Mouse (Mus musculus) frontal cortex, postnatal 14 days (tissue): ENCODE measurements around the gene Ranbp10.
A peak's percentile ranks its signal among the peaks of the same experiment; 100 is the strongest.

Experiments
- DNase-seq, 2 experiments: peaks; one replicate each; pipeline ENCODE4 v3.0.0; 2022; ENCODE audit warnings: low spot score in 2 of 2

The Ranbp10 gene

GRCm38 (mm10) chr8:105788927-105789326, 38.2 kb downstream of the Ranbp10 start:
- DNase-seq = no peak

DNA sequence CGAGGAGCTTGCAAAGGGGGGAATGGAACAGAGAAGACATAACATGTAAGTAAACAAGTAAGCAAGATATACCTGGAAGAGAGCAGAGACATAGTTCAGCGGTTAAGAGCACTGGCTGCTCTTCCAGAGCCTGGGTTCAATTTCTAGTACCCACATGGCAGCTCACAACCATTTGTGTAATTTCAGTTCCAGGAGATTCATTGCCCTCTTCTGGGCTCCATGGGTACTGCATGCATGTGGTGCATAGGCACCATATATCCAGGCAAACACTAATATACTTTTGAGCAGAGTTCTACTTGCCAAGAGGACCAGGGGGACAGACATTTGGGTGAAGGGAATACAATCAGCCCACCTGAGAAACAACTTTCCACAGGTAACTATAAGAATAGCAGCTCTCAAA, 38.9 kb downstream of the Ranbp10 start:
- DNase-seq = no peak

DNA sequence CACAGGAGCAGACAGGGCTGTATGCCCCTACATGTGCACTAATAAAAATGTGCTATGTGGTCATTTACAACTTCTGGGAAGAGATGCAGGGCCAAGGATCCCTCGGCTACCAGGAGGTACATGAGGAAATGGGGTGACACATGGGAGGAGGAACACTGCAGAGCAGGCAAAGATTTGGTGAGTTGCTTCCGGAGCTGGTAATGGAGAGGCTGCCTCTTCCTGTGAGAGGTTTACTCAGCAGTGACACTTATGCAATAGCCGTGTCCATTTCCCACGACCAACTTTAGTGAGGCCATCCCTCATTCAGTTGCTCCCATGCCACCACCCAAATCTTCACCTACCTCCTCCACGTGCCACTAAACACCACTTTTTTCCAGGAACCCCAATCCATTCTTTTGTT, 46.9 kb downstream of the Ranbp10 start:
- DNase-seq = no peak

DNA sequence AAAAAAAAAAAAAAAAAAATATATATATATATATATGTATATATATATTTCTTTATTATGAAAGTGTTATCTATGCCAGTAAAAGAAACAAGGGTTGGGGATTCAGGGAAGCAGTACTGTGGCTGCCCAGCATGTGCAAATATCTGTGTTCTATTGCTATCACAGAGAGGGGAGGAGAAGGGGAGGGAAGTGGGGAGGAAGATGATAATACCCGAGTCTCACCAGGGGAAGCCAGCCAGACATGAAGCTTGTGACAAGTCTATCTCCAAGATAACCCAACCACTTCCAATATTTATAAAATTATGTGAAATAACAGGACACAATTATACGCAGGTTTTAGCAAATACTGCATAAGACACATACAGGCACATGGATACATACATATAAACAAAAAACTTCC, 49.3 kb downstream of the Ranbp10 start:
- DNase-seq = no peak

- no peak for DNase-seq
Observed at GRCm38 (mm10) chr8:105774498-105774897, 52.7 kb downstream of the Ranbp10 start.

GRCm38 (mm10) chr8:105773441-105773861, 53.7 kb downstream of the Ranbp10 start:
- DNase-seq = no peak

GRCm38 (mm10) chr8:105771398-105772175, 55.6 kb downstream of the Ranbp10 start:
- no peak for DNase-seq

GRCm38 (mm10) chr8:105770609-105771008, 56.5 kb downstream of the Ranbp10 start:
- no peak for DNase-seq

DNA sequence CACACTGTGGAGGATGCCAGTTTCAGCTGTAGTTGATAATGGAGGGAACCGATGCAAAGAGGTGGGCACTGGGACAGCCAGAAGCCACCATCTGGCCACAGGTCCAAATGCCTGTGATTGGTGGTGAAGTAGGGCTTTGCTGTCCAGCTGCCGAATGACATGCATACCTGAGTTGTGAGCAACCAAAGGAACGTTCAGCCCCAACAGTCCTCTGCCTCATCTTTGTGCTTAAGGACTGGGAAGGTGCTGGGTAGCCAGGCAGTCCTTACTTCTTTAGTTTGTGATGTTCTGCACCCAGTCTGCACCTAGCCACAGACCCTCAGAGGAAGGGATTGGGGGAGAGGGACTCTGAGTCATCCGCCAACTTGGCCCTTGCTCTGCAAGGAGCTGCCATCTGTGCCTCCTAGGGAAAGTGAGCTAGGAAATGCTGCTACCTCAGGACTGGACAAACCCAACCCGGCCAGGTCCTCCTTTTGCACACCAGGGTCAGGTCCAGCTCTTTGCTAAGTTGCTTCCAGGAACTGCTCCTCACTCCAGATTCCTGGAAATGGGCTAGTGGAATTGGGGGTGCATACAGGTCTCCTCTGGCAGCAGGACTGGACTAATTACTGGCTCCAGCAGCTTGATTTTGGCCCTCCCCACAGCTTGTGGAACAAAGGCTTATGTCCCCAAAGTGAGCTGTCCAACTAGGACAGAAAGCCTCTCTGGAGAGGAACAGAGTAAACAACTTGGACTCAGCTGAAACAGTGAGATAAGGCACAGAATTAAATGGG, 58.5 kb downstream of the Ranbp10 start:
- no peak for DNase-seq

DNA sequence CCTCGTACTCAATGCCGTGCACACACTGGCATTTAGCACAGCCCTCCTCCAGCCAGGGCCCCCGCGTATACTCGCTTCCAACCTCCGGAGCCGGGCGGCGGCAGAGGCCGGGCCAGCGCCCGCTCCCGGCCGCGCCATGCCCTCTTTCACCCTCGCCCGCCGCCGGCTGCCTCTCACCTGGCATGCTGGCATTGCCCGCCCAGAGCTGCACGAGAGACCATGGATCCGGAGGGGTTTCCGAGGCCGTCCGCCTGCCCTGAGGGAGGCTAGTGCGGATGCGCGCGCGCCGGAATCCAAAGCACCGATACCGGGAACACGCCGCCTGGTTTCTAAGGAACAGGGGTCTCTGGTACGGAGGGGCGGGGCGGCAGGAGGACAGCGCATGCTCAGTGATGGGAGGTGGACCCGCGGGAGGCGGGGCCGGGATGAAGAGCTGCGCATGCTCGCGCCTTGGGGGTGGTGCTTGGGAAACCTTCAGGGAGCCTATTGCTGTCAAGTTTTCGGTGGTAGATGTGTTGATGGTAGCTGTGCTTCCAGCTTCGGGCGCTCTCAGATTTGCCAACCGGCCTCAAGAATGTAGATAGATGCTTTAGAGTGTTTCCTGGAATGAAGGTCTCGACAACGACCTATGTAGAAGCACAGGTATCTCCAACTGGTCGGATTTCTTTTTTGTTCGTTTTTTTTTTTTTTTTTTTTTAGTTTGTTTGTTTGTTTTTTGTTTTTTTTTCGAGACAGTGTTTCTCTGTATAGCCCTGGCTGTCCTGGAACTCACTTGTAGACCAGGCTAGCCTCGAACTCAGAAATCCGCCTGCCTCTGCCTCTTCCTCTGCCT, 68.7 kb downstream of the Ranbp10 start, which contains the start of gene Gfod2:
Gene Gfod2 (minus strand): TSS at position 388 of the 832 bp plus-strand sequence.
- DNase-seq = peak; percentile 94 to 96

GRCm38 (mm10) chr8:105757796-105758276, 69.3 kb downstream of the Ranbp10 start:
- no peak for DNase-seq

DNA sequence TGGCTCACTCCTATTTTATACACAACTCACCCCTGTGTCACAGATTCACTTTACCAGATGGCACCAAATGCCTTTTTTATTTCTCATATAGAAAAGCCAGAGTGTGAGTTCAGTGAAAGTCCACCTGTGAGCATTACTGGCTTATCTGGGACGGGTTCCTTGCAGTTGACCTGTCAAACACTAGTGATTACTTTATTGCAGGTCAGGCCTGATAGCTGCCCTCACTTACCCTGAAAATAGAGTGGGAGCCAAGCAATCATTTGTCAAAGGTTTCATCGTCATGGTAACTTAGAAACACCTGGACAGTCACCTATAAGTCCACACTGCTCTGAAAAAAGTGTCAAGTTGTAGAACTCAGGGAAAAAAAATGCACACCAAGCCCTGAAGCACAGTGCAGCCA, 72.5 kb downstream of the Ranbp10 start:
- DNase-seq = no peak

DNA sequence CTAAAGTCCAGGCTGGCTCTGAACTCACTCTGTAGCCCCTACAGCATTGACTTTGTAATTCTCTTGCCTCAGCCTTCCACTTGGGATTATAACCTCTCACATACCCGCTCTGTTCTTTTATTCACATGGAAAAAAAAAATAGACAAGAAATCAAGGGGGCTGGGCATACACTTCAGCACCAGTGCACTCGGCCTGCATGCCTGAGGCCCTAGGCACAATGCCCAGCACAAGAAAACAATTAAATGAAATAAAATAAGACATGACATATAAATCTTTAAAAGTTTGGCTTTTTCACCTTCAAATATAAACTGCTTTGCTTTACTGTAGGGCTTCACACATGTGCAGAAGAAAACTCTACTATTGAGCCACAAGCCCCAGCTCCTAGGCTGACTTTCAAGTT, 73.2 kb downstream of the Ranbp10 start:
- DNase-seq = no peak

- peak in 1 of 2 experiments; percentile 20 for DNase-seq
Observed at GRCm38 (mm10) chr8:105750606-105751005, 76.5 kb downstream of the Ranbp10 start.

- DNase-seq = no peak
Observed at GRCm38 (mm10) chr8:105743301-105743700, 83.8 kb downstream of the Ranbp10 start.

DNA sequence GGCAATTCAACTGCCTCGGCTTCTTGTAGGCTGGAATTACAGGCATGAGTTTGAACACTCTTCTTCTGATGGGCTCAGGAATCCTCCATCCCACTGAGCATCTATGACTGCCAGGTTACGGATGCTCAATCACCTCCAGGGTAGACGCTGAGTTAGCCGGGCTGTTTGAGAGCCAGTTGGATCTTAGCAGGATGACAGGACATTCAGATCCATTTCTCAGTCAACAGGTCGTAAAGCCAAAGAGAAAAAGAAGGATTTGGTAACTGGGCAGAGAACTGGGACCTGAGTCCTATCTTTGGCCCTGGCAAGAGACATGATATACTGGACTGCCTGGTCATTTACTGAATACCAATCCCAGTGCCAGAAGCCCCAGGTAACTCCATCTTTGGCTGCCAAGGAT, 87.9 kb downstream of the Ranbp10 start:
- DNase-seq = no peak

DNA sequence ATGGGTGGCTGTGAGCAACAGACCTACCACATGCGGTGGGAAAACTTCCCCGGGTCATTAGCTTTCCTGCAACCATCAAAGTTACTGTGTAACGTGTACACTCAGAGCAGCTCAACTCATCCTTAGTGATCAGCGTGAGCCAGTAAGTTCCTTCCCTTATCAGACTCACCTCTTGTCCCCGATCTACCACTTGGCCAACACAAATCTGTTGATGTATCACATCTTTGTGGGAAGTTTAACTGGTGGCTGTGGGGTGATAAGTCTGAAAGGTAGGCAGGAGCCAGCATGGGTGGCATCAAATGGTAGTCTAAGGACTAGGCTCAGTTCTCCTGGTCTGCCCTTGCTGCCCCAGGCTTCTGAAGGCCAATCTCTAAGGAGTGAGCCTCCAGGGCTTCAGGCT, 95.0 kb downstream of the Ranbp10 start:
- no peak for DNase-seq

DNA sequence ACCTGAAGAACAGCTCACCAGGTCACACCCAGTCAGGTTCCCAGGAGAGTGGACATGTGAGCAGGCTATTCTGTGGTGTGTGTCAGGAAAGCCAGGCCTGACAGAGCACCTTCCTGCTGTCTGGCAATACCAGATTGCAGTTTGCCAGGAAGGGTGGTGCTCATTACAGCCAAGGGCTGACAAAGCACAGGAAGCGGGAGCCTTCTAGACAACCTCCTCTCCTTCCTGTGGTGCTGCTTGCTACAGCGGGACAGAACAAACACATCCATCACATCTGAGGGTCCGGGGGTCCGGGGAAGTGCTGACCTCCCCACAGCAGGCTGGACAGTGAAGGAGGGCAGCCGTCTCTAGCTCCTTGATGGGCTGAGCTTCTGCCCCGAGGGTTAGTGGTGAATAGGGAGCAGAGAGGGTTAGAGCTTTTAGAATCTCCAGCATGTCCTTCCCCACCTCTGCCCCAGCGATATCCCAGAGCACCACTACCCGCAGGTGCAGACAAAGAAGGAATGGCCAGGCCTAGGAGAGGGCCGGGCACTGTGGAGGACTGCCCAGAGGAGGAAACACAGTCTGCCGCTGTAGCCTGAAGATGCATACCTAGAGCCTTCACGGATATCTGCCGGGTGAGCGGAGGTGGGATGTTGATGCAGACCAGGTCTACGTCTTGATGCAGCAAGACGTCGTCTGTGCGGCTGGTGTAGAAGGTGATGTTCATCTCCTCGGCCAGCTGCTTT, 99.6 kb downstream of the Ranbp10 start:
- DNase-seq = no peak

- no peak for DNase-seq
Observed at GRCm38 (mm10) chr8:105725726-105726125, 101.4 kb downstream of the Ranbp10 start.

DNA sequence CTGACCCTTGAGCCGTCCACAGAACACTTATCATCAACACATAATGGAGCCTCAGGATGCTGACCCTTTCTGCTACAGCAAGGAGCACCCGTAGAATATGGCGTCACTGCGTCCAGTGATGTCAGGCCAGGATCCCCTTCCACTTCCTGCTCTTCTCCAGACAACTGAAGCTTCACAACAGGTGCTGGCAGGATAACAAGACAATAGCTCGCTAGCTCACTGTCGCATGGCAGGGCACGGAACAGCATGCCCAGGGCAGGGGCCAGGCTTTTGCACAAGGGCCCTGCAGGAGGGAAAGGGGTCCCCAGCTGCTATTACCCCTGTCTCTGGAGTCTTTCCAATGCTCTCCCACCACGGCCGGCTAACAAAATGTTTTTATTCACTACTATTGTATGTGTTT, 104.3 kb downstream of the Ranbp10 start:
- DNase-seq = no peak

DNA sequence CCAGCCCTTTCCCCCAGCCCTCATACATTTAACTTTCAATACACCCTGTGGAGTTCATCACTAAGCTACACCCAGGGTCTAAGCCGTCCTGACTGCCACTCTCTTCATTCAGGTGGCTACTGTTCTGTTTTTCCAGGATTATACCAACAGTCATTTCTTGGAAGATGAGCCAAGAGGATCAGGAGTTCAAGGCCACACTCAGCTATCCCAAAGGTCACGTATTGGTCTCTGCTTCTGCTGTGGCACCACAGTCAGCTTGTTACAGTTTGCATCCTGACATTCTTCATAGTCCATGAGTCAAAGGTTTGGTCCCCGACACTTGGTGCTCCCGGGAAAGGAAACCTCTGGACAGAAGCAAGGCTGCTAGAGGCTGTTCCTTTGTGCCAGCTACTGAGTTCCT, 107.5 kb downstream of the Ranbp10 start:
- no peak for DNase-seq
